Comparison of ENCODE assay signal across 25 mouse cellular contexts in genomic region chr15:38130632-38131028, GRCm38 (mm10).
A peak's percentile ranks its signal among the peaks of the same experiment; 100 is the strongest.
DNase-seq lines count a peak whose midpoint lies in the region; ATAC-seq and TF ChIP-seq lines count a peak whose summit lies in the region.
"Had no signal": no experiment of that assay in that cellular context is flagged by ENCODE, and none has a peak within 500 bp of the region (broad histone marks: within the 10 kb centered on the region; RNA-seq: fewer than 3 reads in every experiment).

No protein-coding gene starts in this region.

- no peak overlapping the region for H3K4me2 ChIP-seq in liver, embryonic 11.5 days
- H3K4me2 ChIP-seq in liver, embryonic 14.5 days (ENCODE audit: low read depth) = no peak overlapping the region
- H3K4me2 ChIP-seq: heart, embryonic 12.5 days; heart, embryonic 15.5 days; hindbrain, embryonic 14.5 days had no signal

- no peaks in the 10 kb centered on the region for H3K27me3 ChIP-seq in liver, embryonic 11.5 days (replicated peaks; ENCODE audit: control insufficient read depth, insufficient read depth, low read length)
- no peaks in the 10 kb centered on the region for H3K27me3 ChIP-seq in liver, embryonic 14.5 days (ENCODE audit: control insufficient read depth, insufficient read depth, low read length)
- H3K27me3 ChIP-seq: heart, embryonic 12.5 days; heart, embryonic 15.5 days had no signal

- no peaks in the 10 kb centered on the region for H3K9me3 ChIP-seq in liver, embryonic 11.5 days (ENCODE audit: control insufficient read depth, low read length)
- no peaks in the 10 kb centered on the region for H3K9me3 ChIP-seq in liver, embryonic 14.5 days (ENCODE audit: control insufficient read depth, low read length)
- H3K9me3 ChIP-seq: forebrain, embryonic 10.5 days; heart, embryonic 12.5 days; heart, embryonic 15.5 days had no signal

- no peak for TF ChIP-seq CTCF in liver, embryonic 14.5 days (IDR thresholded peaks at IDR 0.05; ENCODE audit: low read depth)

- DNase-seq in testis, postnatal 10 days (ENCODE audit: low spot score) = peak; percentile 8
- DNase-seq in testis, postnatal 14 days (ENCODE audit: low spot score) = no peak
- no peak for DNase-seq in liver, embryonic 11.5 days (ENCODE audit: low spot score)
- peak in 2 of 3 experiments; percentile 4 to 15 for DNase-seq in liver, embryonic 14.5 days (ENCODE audit: low read depth in 3 of 3, low spot score in 3 of 3)
- DNase-seq in lung, postnatal 14 days = no peak
- DNase-seq in spleen, postnatal 14 days (ENCODE audit: low spot score in 2 of 2) = no peak
- DNase-seq: adrenal gland, adult 2 months; adrenal gland, postnatal 14 days; cerebellum, adult 18-20 months; cerebellum, adult 9-11 months; cerebellum, postnatal 36 days; forebrain, postnatal 0 days; gastrocnemius, adult 2 months; gastrocnemius, postnatal 14 days; heart, adult 18-20 months; heart, postnatal 10 days; heart, postnatal 4 days had no signal

- no peaks in the 10 kb centered on the region for H3K36me3 ChIP-seq in liver, embryonic 11.5 days (ENCODE audit: control insufficient read depth, insufficient read depth, low read length)
- H3K36me3 ChIP-seq in liver, embryonic 14.5 days (replicated peaks; ENCODE audit: control insufficient read depth, insufficient read depth, low read depth) = no peaks in the 10 kb centered on the region
- H3K36me3 ChIP-seq: forebrain, embryonic 10.5 days; heart, embryonic 12.5 days; heart, embryonic 15.5 days had no signal

- no peak overlapping the region for H3K27ac ChIP-seq in liver, embryonic 11.5 days (ENCODE audit: low read depth, low read length)
- H3K27ac ChIP-seq in liver, embryonic 14.5 days = no peak overlapping the region
- H3K27ac ChIP-seq: forebrain, embryonic 10.5 days; gastrocnemius, adult 2 months; heart, embryonic 15.5 days; hindbrain, embryonic 14.5 days; hindbrain, postnatal 0 days had no signal

- H3K9ac ChIP-seq in liver, embryonic 11.5 days (ENCODE audit: low read depth, low read length) = no peak overlapping the region
- no peak overlapping the region for H3K9ac ChIP-seq in liver, embryonic 14.5 days (replicated peaks)
- H3K9ac ChIP-seq: forebrain, postnatal 0 days; heart, embryonic 12.5 days; heart, embryonic 15.5 days; hindbrain, embryonic 14.5 days had no signal

- TF ChIP-seq EP300 in liver, embryonic 14.5 days (IDR thresholded peaks at IDR 0.05; ENCODE audit: low read depth) = peak; percentile 52

- no peak overlapping the region for H3K4me3 ChIP-seq in liver, embryonic 11.5 days (ENCODE audit: low read depth, low read length)
- no peak overlapping the region for H3K4me3 ChIP-seq in liver, embryonic 14.5 days (ENCODE audit: insufficient read depth in 1 of 2, low read depth in 2 of 2, low read length in 2 of 2)
- H3K4me3 ChIP-seq: forebrain, embryonic 10.5 days; gastrocnemius, adult 2 months; heart, embryonic 12.5 days; heart, embryonic 15.5 days had no signal

- WGBS in liver, embryonic 11.5 days = 82% methylated on average over 2 of the region's 2 CpGs
- 51% methylated on average over 2 of the region's 2 CpGs for WGBS in liver, embryonic 14.5 days (ENCODE audit: insufficient replicate concordance)

- ATAC-seq in liver, embryonic 11.5 days (replicated peaks; ENCODE audit: low FRiP score) = peak; percentile 73; the same call in 1 of the 2 replicates
- ATAC-seq in liver, embryonic 14.5 days (ENCODE audit: insufficient read depth) = peak; percentile 63; the same call in 1 of the 2 replicates
- ATAC-seq: CD4-positive, CD25-positive, alpha-beta regulatory T cell, adult 4 months; forebrain, embryonic 14.5 days; forebrain, postnatal 0 days; hindbrain, postnatal 0 days; inflammation-experienced regulatory T-cells, adult 6 months had no signal

- no peaks in the 10 kb centered on the region for H3K4me1 ChIP-seq in liver, embryonic 11.5 days (replicated peaks; ENCODE audit: control insufficient read depth, insufficient read depth, low read length)
- H3K4me1 ChIP-seq in liver, embryonic 14.5 days (replicated peaks; ENCODE audit: control insufficient read depth in 2 of 2, insufficient read depth in 2 of 2, low read length in 1 of 2) = peaks cover 0 to 12% of the 10 kb centered on the region in 2 experiments; a peak in 3 of 4 replicates
- H3K4me1 ChIP-seq: forebrain, embryonic 10.5 days; heart, embryonic 12.5 days; heart, embryonic 15.5 days had no signal

Comparison
In these comparisons a context has a peak if more than half of its experiments do, and no peak if none do; other contexts are left out.
1. DNase-seq: peak in testis, postnatal 10 days (single experiment) and liver, embryonic 14.5 days (2 of 3); none in testis, postnatal 14 days (single experiment), liver, embryonic 11.5 days (single experiment), lung, postnatal 14 days (single experiment) and spleen, postnatal 14 days (0 of 2).